Mouse (Mus musculus) midbrain, postnatal 0 days (tissue): ENCODE data around the gene Olfr556. TPM values are rescaled to one million over a fixed set of nuclear protein-coding genes. Genes with fewer than 3 reads are reported as not detected.

ENCODE experiments used
- ATAC-seq: fragments of 200-750 bp; cut with Nextera tagmentation; 2 replicates; pipeline ENCODE4 v1.8.0; 2017; ENCODE audit warnings: moderate number of reproducible peaks, mild to moderate bottlenecking, moderate TSS enrichment, moderate library complexity; ENCODE audit not compliant: low FRiP score
- DNase-seq: peaks from one replicate; pipeline ENCODE4 v3.0.0-alpha.2; 2015; ENCODE audit warnings: low spot score
- H3K27ac ChIP-seq: fragments of 300-500 bp; sonication (generic); 2 replicates; pipeline ENCODE4 v1.5.1; 2014; ENCODE audit warnings: low read depth, mild to moderate bottlenecking, low read length, mixed read lengths
- H3K27me3 ChIP-seq: fragments of 300-500 bp; sonication (generic); 2 replicates; pipeline ENCODE4 v1.6.1; 2014; ENCODE audit warnings: low read length, control low read depth, mixed read lengths; ENCODE audit not compliant: insufficient read depth
- H3K36me3 ChIP-seq: fragments of 300-500 bp; sonication (generic); 2 replicates; pipeline ENCODE4 v1.6.1; 2014; ENCODE audit warnings: low read length, control low read depth, mixed read lengths; ENCODE audit not compliant: insufficient read depth
- H3K4me1 ChIP-seq: fragments of 300-500 bp; sonication (generic); 2 replicates; pipeline ENCODE4 v1.6.1; 2014; ENCODE audit warnings: mild to moderate bottlenecking, control low read depth, antibody characterized with exemption, low read length, mixed read lengths; ENCODE audit not compliant: insufficient read depth
- H3K4me2 ChIP-seq: fragments of 300-500 bp; sonication (generic); 2 replicates; pipeline ENCODE4 v1.6.1; 2014; ENCODE audit warnings: low read depth, mild to moderate bottlenecking, low read length, mixed read lengths; ENCODE audit not compliant: poor library complexity, severe bottlenecking
- H3K4me3 ChIP-seq: fragments of 300-500 bp; sonication (generic); 2 replicates; pipeline ENCODE4 v1.5.1; 2014; ENCODE audit warnings: low read depth, mild to moderate bottlenecking, low read length, moderate library complexity
- H3K9ac ChIP-seq: fragments of 300-500 bp; sonication (generic); replicated peaks from 2 replicates; pipeline ENCODE4 v1.6.1; 2014; ENCODE audit warnings: mild to moderate bottlenecking, low read length, moderate library complexity, mixed read lengths; ENCODE audit not compliant: poor library complexity, severe bottlenecking
- H3K9me3 ChIP-seq: fragments of 300-500 bp; sonication (generic); 2 replicates; pipeline ENCODE4 v1.6.1; 2016; ENCODE audit warnings: low read length, control low read depth
- CTCF ChIP-seq: IDR thresholded peaks from 2 replicates; pipeline ENCODE4 v1.5.1; 2016; ENCODE audit warnings: antibody characterized with exemption, mild to moderate bottlenecking
- WGBS: fragments of 180-500 bp; shearing (Covaris S2); extraction: QIAGEN DNeasy Blood & Tissue Kit; methylation state at CpG from one replicate; pipeline ENCODE4 v1.1.7; 2014; 5-methylcytosine and 5-hydroxymethylcytosine counted together
- polyA plus RNA-seq: library from polyadenylated mRNA; unstranded; fragments of >200 nt; fragmentation: Nextera tagmentation; extraction: Ambion mirVana; gene quantifications from 2 replicates; pipeline ENCODE4 v1.2.1, GENCODE M21; 2015
- total RNA-seq: library from RNA; depleted of rRNA; stranded (reverse); fragments of >200 nt; gene quantifications from 2 replicates; pipeline ENCODE4 v1.2.3, GENCODE M21; 2014

Olfr556 gene
- total and polyA plus RNA-seq, 2 experiments from 2014 or later, result not detected

GRCm38 (mm10) chr7:102658523-102658922 is 6.2 kb upstream of the Olfr556 start, which contains the start of gene Olfr555:
TSS of gene Olfr555 (plus strand) at chr7:102658823.
- TF ChIP-seq CTCF, result no peak
- no peak for ATAC-seq
- H3K4me3 ChIP-seq, result no peak within 1 kb of the TSS
- no peak within 1 kb of the TSS for H3K27ac ChIP-seq
- H3K4me1 ChIP-seq, result no peaks in the 10 kb centered on the region
- no peaks in the 10 kb centered on the region for H3K27me3 ChIP-seq
- no peak for DNase-seq
- H3K36me3 ChIP-seq, result no peaks in the 10 kb centered on the region
- WGBS, result 78% methylated on average over 1 of the region's 1 CpGs
- H3K9ac ChIP-seq, result no peak within 1 kb of the TSS
- H3K4me2 ChIP-seq, result no peak within 1 kb of the TSS
- H3K9me3 ChIP-seq, result no peaks in the 10 kb centered on the region

GRCm38 (mm10) chr7:102665378-102665777 is 679 bp downstream of the Olfr556 start:
- Histone ChIP-seq H3K4me2 (no peak overlapping the region), H3K36me3 (no peaks in the 10 kb centered on the region), H3K4me3 (no peak overlapping the region), H3K9ac (no peak overlapping the region), H3K4me1 (no peaks in the 10 kb centered on the region), H3K27me3 (no peaks in the 10 kb centered on the region), H3K27ac (no peak overlapping the region), H3K9me3 (no peaks in the 10 kb centered on the region)
- no peak for ATAC-seq
- TF ChIP-seq CTCF, result peak; percentile 84
- peak; percentile 55 for DNase-seq
- 30% methylated on average over 2 of the region's 2 CpGs for WGBS

GRCm38 (mm10) chr7:102676225-102676624 is 11.5 kb downstream of the Olfr556 start:
- H3K27me3 ChIP-seq, result no peaks in the 10 kb centered on the region
- H3K9me3 ChIP-seq, result no peaks in the 10 kb centered on the region
- no peak overlapping the region for H3K9ac ChIP-seq
- no peak for TF ChIP-seq CTCF
- DNase-seq (no peak), ATAC-seq (no peak)
- no peak overlapping the region for H3K4me3 ChIP-seq
- no peak overlapping the region for H3K27ac ChIP-seq
- WGBS, result 87% methylated on average over 2 of the region's 2 CpGs
- no peaks in the 10 kb centered on the region for H3K36me3 ChIP-seq
- H3K4me1 ChIP-seq, result no peaks in the 10 kb centered on the region
- H3K4me2 ChIP-seq, result no peak overlapping the region

- Histone ChIP-seq H3K4me2 (no peak overlapping the region), H3K4me1 (no peaks in the 10 kb centered on the region), H3K36me3 (no peaks in the 10 kb centered on the region), H3K9ac (no peak overlapping the region), H3K4me3 (no peak overlapping the region), H3K27me3 (no peaks in the 10 kb centered on the region), H3K9me3 (no peaks in the 10 kb centered on the region), H3K27ac (no peak overlapping the region)
- 84% methylated on average over 1 of the region's 1 CpGs for WGBS
- TF ChIP-seq CTCF, result no peak
- DNase-seq, result no peak
- ATAC-seq, result no peak
Measured at GRCm38 (mm10) chr7:102681916-102682315, 17.2 kb downstream of the Olfr556 start.

GRCm38 (mm10) chr7:102686944-102687501 is 22.3 kb downstream of the Olfr556 start, which contains the start of gene Trim68:
TSS of gene Trim68 (minus strand) at chr7:102687327.
- 0 out of 2 replicates have a peak, but pooled peaks have one; percentile 1 for TF ChIP-seq CTCF
- Histone ChIP-seq H3K9ac (peak within 1 kb of the TSS; percentile 63), H3K27ac (peak within 1 kb of the TSS; percentile 62), H3K9me3 (no peaks in the 10 kb centered on the region), H3K27me3 (no peaks in the 10 kb centered on the region), H3K4me1 (no peaks in the 10 kb centered on the region), H3K4me2 (peak within 1 kb of the TSS; percentile 88), H3K4me3 (peak within 1 kb of the TSS; percentile 60), H3K36me3 (no peaks in the 10 kb centered on the region)
- WGBS, result 0% methylated on average over 25 of the region's 40 CpGs
- DNase-seq (peak; percentile 89), ATAC-seq (peak; percentile 99)

GRCm38 (mm10) chr7:102695358-102696125 is 30.8 kb downstream of the Olfr556 start, which contains the start of gene Olfr557:
TSS of gene Olfr557 (plus strand) at chr7:102695910.
- no peaks in the 10 kb centered on the region for H3K36me3 ChIP-seq
- H3K4me2 ChIP-seq, result no peak within 1 kb of the TSS
- no peaks in the 10 kb centered on the region for H3K4me1 ChIP-seq
- no peaks in the 10 kb centered on the region for H3K9me3 ChIP-seq
- TF ChIP-seq CTCF, result peak; percentile 83
- no peak within 1 kb of the TSS for H3K9ac ChIP-seq
- no peak within 1 kb of the TSS for H3K27ac ChIP-seq
- H3K27me3 ChIP-seq, result no peaks in the 10 kb centered on the region
- ATAC-seq, result no peak
- H3K4me3 ChIP-seq, result no peak within 1 kb of the TSS
- DNase-seq, result peak; percentile 25
- WGBS, result 77% methylated on average over 5 of the region's 5 CpGs
